Mouse (Mus musculus): ENCODE data around the gene Slc16a7.

- TF ChIP-seq POLR2A (IDR thresholded peaks at IDR 0.05; ENCODE audit: low read depth, low read length) (no peak), CTCF (IDR thresholded peaks at IDR 0.05; ENCODE audit: borderline replicate concordance, insufficient read depth, low read length) (no peak)
Observed at GRCm38 (mm10) chr10:125266322-125266721, 122.9 kb downstream of the Slc16a7 start.
